Mouse (Mus musculus): Measurements from ENCODE around the gene Hlcs. TPM values are rescaled to one million over a fixed set of nuclear protein-coding genes. Genes with fewer than 3 reads are reported as not detected.

Gene Hlcs
- total and polyA plus RNA-seq, 3 experiments: 2.1 to 15.5 (median 3.1) TPM

DNA sequence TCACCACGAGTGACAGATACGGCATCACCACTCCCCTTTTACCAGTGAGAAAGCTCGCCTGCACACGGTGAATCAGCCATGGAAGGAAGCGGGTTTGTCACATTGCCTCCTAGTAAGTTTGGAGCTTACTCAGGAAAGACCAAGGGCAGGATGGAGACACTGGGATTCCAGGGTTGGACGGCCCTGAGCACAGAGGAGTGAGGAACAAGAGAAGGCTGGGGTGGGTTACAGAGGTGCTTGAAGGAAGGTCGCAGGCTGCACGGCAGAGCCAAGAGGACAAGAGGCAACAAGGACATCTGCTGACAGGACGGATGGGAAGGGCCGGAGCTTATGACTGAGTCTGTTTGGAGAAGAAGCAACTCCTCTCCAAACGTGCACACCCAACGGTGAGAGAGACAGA is 126.8 kb downstream of the Hlcs start:
- no peak for DNase-seq (ENCODE audit: low spot score)
- H3K27me3 ChIP-seq (ENCODE audit: insufficient read depth, low read length): no peaks in the 10 kb centered on the region; the same call in 1 of the 2 replicates
- no peaks in the 10 kb centered on the region for H3K9me3 ChIP-seq (replicated peaks)
- ATAC-seq (ENCODE audit: extremely low read depth, insufficient number of reproducible peaks, low FRiP score, poor library complexity, severe bottlenecking): no peak
- no peak overlapping the region for H3K4me3 ChIP-seq (ENCODE audit: low read depth, low read length)
- no peaks in the 10 kb centered on the region for H3K36me3 ChIP-seq (replicated peaks)
- H3K4me1 ChIP-seq (ENCODE audit: insufficient read depth, low read depth, low read length): no peaks in the 10 kb centered on the region; the same call in 1 of the 2 replicates
- no peak for TF ChIP-seq CTCF (IDR thresholded peaks at IDR 0.05; ENCODE audit: low read depth, low read length)
- no peak for TF ChIP-seq POLR2AphosphoS5 (IDR thresholded peaks at IDR 0.05; ENCODE audit: insufficient replicate concordance, low read depth, low read length)
- no peak for TF ChIP-seq GATA2 (IDR thresholded peaks at IDR 0.05; ENCODE audit: borderline replicate concordance, low read depth, low read length)
- TF ChIP-seq GATA1 (IDR thresholded peaks at IDR 0.05; ENCODE audit: borderline replicate concordance, low read length): no peak
- TF ChIP-seq TAL1 (conservative IDR thresholded peaks at IDR 0.05; ENCODE audit: low read depth, low read length): no peak

DNA sequence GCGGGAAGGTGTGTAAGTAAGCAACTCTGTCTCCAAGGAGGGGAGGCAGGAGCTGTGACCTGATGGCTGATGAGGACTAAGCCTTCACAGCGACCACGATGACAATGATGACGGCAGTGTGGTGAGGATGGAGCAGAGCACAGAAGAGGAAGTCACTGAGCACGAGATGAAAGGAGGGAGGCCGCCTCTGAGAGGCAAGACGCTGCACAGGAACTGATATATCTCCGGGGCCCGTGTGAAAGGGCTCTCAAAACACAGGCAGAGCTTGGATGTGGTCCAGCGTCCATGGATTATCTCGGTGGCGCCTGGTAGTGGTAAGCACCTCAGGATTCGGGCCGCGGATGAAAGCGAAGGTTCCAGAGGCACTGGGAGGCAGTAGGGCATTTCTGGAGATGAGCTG is 127.9 kb downstream of the Hlcs start:
- DNase-seq (ENCODE audit: low spot score): no peak
- no peak overlapping the region for H3K4me3 ChIP-seq (ENCODE audit: low read depth, low read length)
- H3K27me3 ChIP-seq (ENCODE audit: insufficient read depth, low read length): no peaks in the 10 kb centered on the region; the same call in 1 of the 2 replicates
- no peaks in the 10 kb centered on the region for H3K36me3 ChIP-seq (replicated peaks)
- no peak for ATAC-seq (ENCODE audit: extremely low read depth, insufficient number of reproducible peaks, low FRiP score, poor library complexity, severe bottlenecking)
- H3K9me3 ChIP-seq (replicated peaks): no peaks in the 10 kb centered on the region
- TF ChIP-seq POLR2AphosphoS5 (IDR thresholded peaks at IDR 0.05; ENCODE audit: insufficient replicate concordance, low read depth, low read length): no peak
- TF ChIP-seq GATA1 (IDR thresholded peaks at IDR 0.05; ENCODE audit: borderline replicate concordance, low read length): no peak
- TF ChIP-seq TAL1 (conservative IDR thresholded peaks at IDR 0.05; ENCODE audit: low read depth, low read length): no peak
- TF ChIP-seq CTCF (IDR thresholded peaks at IDR 0.05; ENCODE audit: low read depth, low read length): no peak
- TF ChIP-seq GATA2 (IDR thresholded peaks at IDR 0.05; ENCODE audit: borderline replicate concordance, low read depth, low read length): no peak
- no peaks in the 10 kb centered on the region; the same call in 1 of the 2 replicates for H3K4me1 ChIP-seq (ENCODE audit: insufficient read depth, low read depth, low read length)

DNA sequence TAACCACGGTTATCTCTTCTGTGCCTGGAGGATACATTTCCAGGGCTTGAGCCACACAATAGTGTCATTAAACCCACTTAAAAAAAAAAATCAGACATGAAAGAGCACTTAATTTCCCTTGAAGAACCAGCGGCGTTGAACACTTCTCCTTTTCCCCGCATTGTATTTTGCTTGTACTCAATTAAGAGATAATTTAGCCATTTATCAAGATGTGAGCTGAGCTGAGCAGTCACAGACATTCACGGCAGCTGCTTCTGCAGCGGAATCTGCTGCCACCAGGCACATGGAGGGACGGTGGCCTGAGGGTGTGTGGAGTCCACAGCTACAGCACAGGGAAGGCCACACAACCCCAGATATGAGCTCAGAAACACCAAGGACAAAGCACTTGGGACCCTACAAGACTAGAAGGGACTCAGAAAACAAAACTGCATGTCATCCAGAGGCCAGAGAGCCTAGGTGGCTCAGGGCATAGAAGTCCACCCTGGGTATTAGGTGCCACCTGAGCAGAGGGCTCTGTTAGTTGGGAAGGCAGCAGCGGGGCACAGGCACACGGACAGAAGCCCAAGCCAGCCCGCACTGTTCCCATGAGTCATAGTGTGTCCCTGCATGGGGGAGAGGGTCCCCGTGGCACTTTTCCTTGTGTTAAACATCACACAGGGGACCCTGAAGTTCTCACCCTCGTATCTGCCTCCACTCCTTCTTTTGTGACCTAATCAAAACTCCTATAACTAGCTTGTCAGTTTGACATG is 133.1 kb downstream of the Hlcs start:
- Histone ChIP-seq H3K4me3 (ENCODE audit: low read depth, low read length) (no peak overlapping the region), H3K4me1 (ENCODE audit: insufficient read depth, low read depth, low read length) (no peaks in the 10 kb centered on the region), H3K36me3 (replicated peaks) (no peaks in the 10 kb centered on the region), H3K9me3 (replicated peaks) (no peaks in the 10 kb centered on the region), H3K27me3 (ENCODE audit: insufficient read depth, low read length) (no peaks in the 10 kb centered on the region; the same call in 1 of the 2 replicates)
- DNase-seq (ENCODE audit: low spot score): no peak
- TF ChIP-seq GATA1 (IDR thresholded peaks at IDR 0.05; ENCODE audit: borderline replicate concordance, low read length): no peak
- TF ChIP-seq CTCF (IDR thresholded peaks at IDR 0.05; ENCODE audit: low read depth, low read length): no peak
- TF ChIP-seq TAL1 (conservative IDR thresholded peaks at IDR 0.05; ENCODE audit: low read depth, low read length): no peak
- no peak for TF ChIP-seq GATA2 (IDR thresholded peaks at IDR 0.05; ENCODE audit: borderline replicate concordance, low read depth, low read length)
- TF ChIP-seq POLR2AphosphoS5 (IDR thresholded peaks at IDR 0.05; ENCODE audit: insufficient replicate concordance, low read depth, low read length): no peak
- no peak for ATAC-seq (ENCODE audit: extremely low read depth, insufficient number of reproducible peaks, low FRiP score, poor library complexity, severe bottlenecking)

DNA sequence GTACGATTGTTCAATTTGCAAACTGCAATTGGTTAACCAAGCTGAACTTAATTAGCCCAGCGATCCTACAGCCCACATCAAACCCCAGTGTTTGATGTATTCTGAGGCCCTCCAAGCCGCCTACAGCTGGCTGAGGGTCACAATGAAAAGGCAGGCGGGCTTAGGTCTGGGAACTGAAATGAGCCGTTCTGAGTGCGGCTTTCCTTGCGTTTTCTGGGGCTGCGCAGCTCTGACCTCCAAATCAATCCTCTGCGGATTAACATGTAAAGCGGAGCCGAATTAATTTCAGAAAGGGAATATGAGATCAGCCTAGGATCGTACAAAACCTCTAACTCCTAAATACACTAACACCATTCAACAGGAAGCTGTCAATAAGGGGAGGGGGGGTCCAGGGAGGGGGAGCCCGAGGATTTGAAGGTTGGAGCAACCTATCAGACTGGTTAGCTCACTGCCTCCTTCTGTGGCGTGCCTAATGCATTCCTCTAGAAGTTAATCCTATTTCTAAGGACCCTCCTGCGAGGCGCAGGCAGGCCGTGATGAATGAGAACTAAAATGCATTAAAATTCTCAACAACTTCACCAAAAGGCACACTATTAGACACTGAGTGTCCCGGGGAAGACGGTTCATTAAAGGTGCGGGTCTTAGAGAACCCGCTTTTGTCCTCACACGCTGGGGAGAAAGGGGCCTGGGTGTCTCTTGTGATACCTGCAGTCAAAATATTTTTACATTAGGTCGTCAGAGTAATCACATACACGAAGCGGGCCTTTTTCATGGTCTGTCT is 133.8 kb downstream of the Hlcs start:
- no peaks in the 10 kb centered on the region; the same call in 1 of the 2 replicates for H3K27me3 ChIP-seq (ENCODE audit: insufficient read depth, low read length)

DNA sequence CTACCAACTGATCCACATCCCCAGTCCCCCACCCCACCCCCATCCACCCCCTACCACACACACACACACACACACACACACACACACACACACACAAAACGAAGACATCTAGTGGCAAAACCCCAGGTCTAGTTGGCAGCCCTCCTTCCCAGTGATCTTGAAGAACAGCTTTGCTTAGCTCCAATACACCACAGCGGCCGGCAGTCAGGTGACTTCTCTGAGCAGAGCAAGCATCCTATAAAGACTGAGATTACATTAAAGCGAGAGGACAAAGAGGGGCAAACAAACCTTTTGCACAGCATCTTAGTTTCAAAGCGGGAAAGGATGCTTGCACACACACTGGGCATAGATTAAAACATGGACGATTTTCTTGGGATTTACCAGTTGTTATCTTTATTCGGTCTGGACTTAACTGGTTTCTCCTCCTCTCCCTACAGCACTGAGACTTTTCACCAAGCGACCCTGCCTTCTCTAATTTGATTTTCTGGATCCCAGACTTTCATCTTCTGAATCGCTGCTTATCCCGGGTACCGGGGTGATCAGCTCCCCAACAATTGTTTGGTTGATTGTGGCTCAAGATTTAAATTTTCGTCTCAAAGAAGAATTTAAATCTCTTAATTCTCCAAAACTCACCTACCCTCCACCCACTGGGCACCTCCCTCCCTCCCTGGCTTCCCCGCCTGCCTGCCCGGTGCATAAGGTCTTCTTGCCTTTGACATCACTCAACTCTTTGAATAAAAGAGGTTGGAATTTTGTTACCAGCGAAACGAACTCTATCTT is 134.7 kb downstream of the Hlcs start:
- DNase-seq (ENCODE audit: low spot score): no peak
- no peak for TF ChIP-seq TAL1 (conservative IDR thresholded peaks at IDR 0.05; ENCODE audit: low read depth, low read length)
- no peak for TF ChIP-seq GATA2 (IDR thresholded peaks at IDR 0.05; ENCODE audit: borderline replicate concordance, low read depth, low read length)
- TF ChIP-seq POLR2AphosphoS5 (IDR thresholded peaks at IDR 0.05; ENCODE audit: insufficient replicate concordance, low read depth, low read length): no peak
- TF ChIP-seq CTCF (IDR thresholded peaks at IDR 0.05; ENCODE audit: low read depth, low read length): no peak
- no peak for TF ChIP-seq GATA1 (IDR thresholded peaks at IDR 0.05; ENCODE audit: borderline replicate concordance, low read length)
- Histone ChIP-seq H3K4me3 (ENCODE audit: low read depth, low read length) (no peak overlapping the region), H3K9me3 (replicated peaks) (no peaks in the 10 kb centered on the region), H3K36me3 (replicated peaks) (no peaks in the 10 kb centered on the region), H3K27me3 (ENCODE audit: insufficient read depth, low read length) (no peaks in the 10 kb centered on the region; the same call in 1 of the 2 replicates), H3K4me1 (ENCODE audit: insufficient read depth, low read depth, low read length) (no peaks in the 10 kb centered on the region)
- no peak for ATAC-seq (ENCODE audit: extremely low read depth, insufficient number of reproducible peaks, low FRiP score, poor library complexity, severe bottlenecking)

More for the DNA sequence above, 133.8 kb downstream of the Hlcs start:
- TF ChIP-seq CTCF (IDR thresholded peaks at IDR 0.05; ENCODE audit: low read depth, low read length): no peak
- TF ChIP-seq TAL1 (conservative IDR thresholded peaks at IDR 0.05; ENCODE audit: low read depth, low read length): no peak
- no peak for TF ChIP-seq GATA1 (IDR thresholded peaks at IDR 0.05; ENCODE audit: borderline replicate concordance, low read length)
- TF ChIP-seq GATA2 (IDR thresholded peaks at IDR 0.05; ENCODE audit: borderline replicate concordance, low read depth, low read length): no peak
- no peak for TF ChIP-seq POLR2AphosphoS5 (IDR thresholded peaks at IDR 0.05; ENCODE audit: insufficient replicate concordance, low read depth, low read length)
- Histone ChIP-seq H3K4me3 (ENCODE audit: low read depth, low read length) (no peak overlapping the region), H3K36me3 (replicated peaks) (no peaks in the 10 kb centered on the region), H3K9me3 (replicated peaks) (no peaks in the 10 kb centered on the region), H3K4me1 (ENCODE audit: insufficient read depth, low read depth, low read length) (no peaks in the 10 kb centered on the region)
- ATAC-seq (ENCODE audit: extremely low read depth, insufficient number of reproducible peaks, low FRiP score, poor library complexity, severe bottlenecking): no peak
- no peak for DNase-seq (ENCODE audit: low spot score)

All from G1E (cell line).